Mouse (Mus musculus) lung, postnatal 14 days (tissue): ENCODE measurements around the gene Exosc10.

Experiments
- DNase-seq: peaks from one replicate; pipeline ENCODE4 v3.0.0; 2021

The Exosc10 gene

DNA sequence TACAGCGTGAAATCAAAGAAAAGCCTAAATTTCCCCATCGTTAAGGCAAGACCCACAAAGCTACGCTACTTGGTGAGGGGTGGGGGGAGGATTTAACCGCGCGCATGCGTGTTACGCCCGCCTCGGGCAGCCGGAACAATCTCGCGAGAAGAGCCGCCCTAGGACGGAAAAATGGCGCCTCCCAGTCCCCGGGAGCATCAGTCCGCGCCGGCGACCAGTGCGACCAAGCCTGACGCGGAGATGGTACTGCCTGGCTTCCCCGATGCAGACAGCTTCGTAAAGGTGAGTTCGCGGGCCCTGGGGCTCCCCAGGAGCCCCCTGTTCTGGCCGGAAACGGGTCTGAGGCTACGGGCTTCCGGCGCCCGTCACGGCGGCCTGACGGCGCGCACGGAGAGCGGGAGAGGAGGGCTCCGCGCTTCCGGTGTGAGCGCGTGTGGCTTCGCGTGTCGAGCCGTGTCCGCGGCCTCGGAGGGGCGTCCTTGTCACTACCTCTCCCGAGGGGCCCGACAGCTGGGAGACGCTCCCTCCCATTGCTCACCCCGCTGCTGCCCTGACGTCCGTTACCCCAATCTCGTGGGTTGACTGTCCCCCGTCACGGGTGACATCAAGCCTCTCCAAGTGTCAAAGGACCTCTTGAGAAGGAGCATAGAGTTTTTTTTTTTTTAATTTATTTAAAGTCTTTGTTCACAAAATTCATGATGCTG lies at the start of gene Exosc10:
Gene Exosc10 (plus strand): TSS at position 133 of the 704 bp plus-strand sequence.
- DNase-seq, result peak; percentile 90

DNA sequence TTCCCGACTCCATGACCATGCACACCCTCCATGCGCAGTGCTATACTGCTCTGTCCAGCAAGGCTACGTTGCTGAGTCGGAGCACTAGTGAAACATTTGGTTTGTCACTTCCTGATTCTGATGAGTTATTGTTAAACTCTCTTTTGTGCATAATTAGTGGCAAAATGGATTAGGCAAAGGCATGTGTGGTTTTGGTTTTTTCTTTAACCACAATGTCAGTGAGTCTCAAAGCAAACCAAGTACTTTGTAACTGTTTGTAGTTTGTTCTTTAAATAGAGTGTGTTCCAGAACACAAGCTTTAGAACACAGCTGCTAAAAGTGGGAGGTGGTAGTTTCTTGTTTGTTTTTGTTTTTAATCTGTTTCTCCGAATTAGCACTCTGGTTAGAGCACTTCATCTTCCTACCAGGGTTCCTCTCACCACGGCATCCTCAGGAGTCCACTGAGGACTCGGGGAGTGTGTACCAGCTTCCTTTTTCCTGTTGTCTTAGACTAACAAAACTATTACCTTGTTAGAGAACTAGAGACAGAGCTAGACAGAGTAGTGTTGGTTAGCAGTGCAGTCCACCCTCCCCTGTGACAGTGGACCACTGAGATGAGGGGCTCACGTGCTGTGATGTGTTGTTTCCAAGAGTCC lies 48.7 kb upstream of the Exosc10 start:
- no peak for DNase-seq

DNA sequence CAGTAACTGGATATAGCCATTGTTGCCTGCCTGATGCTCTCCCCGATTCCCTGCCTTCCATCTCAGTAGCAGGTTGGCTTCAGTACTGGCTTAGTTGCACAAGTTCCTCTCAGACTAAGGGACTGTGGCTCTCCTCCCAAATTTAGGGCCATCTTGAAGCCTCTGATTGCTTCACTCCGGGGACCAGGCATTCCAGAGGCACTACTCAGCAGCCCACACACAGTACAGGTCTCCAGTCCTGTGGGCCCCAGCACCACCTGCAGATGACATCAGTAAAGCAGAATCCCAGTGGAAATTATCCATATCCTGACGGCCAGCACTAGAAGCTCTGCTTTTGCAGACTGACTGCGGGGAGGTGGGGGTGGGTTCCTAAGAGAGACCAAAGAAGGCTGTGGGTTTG lies 47.5 kb upstream of the Exosc10 start:
- DNase-seq, result peak; percentile 12

DNA sequence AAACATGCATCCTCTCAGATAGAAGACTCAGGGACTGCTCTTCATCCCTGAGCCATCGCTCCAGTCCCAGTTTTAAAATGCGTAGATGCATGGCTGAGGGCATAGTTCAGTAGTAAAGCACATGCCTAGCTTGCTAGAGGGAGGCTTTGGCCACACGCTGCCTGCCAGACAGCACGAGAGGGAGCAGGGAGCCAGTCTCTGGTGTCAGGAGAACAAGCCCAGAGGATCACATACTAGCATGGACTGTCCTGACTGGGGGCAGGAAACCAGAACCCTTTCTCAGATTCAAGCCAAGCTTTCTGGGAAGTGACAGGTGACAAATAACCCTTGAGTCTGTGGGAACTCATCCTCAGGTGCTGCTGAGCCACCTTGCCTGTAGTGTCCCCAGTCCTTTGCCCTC lies 46.9 kb upstream of the Exosc10 start:
- DNase-seq, result no peak

DNA sequence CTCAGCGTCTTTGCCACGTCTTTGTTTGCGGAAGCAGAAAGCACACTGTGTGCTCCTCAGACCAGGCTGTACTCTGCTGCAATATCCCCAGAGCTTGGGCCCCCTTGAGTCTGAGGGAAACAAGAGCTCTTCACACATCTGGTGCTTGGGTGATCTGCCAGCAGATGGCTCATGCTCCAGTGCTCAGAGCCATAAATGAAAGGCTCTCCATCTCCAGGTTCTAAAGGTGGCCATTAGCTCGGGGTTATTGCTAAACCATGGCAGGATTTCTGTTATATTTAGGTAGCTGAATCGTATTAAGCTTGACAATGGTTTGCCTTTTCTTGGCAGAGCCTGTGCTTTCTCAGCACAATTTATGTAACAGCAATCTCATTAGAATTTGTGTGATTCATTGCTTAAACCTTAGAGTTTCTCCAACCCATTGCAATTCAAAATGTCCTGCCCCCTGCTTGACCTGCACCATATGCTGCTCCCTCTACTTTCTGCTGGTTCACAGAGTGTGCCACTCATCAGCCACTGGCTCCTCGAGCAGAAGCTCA lies 45.1 kb upstream of the Exosc10 start:
- peak; percentile 28 for DNase-seq

DNA sequence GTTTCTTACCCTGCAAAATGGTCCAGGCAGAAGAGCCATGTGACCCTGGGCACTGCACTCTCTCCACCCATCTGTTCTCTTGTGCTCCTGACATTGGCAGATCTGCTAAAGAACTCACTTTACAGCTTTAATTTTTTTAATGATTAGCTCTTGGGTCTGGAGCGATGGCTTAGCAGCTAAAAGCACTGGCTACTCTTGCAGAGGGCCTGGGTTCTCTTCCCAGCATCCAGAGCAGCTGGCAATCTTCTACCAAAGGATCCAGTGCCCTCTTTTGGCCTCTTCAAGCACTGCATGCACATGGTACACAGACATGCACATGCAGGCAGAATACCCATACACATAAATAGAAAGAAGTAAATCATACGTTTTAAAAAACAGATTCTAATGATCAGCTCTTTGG lies 42.9 kb upstream of the Exosc10 start:
- no peak for DNase-seq

DNA sequence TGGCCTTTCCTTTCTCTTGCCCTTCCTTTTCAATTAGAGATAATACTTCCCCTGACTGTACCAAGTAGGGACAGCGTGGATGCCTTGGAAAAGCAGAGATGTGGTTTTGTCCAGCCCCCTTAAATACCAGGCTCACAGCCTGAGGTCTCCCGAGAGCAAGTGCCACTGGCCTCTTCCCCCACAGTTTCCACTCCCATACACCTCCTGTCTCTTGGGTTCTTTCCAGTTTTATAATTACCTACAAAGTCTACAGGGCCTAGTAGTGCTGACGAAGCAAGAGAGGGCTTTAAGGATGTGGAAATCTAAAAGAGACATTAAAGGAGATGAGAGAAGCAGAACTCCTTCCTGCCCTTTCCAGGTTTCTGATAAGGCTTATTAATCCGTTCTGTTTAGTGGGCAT lies 40.4 kb upstream of the Exosc10 start:
- no peak for DNase-seq

DNA sequence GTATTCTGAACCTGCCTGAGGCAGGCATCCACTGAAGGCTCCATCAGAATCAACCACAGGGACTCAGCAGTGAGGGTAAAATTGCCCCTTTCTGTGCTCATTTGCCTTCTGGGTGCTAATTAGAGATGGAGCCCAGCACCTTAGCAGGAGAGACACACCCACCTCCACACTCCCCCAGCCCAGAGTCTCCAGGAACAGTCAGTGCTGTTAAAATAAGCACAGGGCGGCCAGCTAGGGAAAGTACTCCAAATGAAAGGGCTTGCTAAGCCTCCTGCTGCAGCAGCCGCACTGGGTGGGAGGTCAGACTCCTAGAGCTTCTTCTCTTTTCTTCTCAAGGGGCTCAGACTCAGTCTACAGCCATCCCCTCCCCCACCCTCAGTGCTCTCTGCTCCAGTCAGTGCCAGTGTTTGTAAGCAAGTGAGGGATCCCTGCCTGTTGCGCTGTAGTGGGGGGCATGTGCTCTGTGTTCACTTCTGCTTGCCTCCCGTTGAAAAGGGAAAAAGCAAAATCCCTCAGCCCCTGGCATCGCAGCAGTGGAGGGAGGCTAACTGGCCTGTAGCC lies 39.9 kb upstream of the Exosc10 start:
- no peak for DNase-seq

DNA sequence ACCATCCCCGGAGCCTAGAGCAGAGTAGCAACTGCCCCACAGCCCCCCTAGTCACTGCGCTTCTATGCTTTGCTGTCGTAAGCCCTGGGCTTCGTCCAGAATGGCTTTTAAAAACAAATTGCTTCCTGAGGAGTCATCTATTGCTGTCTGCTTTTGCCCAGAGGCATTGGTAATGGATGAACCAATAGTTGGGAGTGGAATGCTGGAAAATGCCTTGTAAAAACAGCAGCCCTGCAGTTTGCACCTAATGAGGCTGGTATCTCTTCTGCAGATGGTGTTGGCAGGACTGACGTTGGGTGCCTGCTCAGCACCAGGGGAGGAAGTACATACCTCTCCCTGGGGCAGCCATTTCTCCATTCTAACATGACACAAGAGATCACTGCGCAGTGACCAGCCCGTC lies 34.7 kb upstream of the Exosc10 start:
- no peak for DNase-seq

DNA sequence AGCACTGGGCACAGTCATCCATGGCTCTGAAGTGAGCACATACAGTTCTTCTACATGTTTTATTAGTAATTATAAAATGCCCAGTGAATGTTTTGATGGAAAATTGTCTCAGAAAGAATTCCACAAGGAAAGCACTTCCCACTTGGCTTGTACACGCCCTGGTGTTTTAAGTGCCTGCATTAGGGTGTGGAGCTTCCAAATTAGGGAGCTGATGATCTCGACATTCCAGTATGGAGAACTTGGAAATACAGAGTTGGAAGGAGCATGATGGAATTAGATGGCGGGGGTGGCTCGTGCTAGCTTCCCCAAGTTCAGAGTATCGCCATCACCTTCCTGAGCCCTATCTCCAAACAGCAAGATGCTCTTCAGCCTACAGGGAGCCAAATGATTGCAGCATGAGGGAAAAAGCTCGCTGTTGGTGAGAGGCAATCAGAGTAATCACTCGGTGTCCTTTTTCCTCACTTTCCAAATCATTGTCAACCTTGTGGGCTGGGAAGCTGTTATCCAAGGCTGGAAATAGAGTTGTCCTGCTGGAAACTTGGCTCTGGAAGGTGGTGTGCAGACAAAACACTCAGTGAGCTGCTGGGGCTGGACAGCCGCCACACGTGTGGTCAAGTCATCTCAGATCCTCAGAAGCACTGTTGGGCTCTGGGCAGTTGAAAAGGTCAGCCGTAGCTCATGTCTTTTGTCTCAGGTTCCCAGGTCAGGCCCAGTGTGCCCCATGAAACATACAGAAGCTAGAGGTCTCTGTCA lies 30.9 kb upstream of the Exosc10 start:
- DNase-seq, result no peak

DNA sequence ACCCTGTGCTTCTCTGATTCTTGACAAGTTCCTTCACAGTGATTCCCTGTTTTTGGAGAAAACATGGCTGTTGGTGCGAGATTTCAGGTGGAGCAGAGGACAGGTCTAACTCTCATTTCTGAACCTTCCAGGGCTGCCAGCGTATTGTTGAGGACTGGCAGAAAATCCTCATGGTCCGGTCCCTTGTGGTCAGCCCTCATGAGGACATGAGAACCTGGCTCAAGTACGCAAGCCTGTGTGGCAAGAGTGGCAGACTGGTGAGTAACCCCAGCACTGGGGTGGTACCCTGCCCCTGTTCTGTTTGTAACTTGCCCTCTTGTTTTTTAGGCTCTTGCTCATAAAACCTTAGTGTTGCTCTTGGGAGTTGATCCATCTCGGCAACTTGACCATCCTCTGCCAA lies 27.9 kb upstream of the Exosc10 start:
- no peak for DNase-seq

DNA sequence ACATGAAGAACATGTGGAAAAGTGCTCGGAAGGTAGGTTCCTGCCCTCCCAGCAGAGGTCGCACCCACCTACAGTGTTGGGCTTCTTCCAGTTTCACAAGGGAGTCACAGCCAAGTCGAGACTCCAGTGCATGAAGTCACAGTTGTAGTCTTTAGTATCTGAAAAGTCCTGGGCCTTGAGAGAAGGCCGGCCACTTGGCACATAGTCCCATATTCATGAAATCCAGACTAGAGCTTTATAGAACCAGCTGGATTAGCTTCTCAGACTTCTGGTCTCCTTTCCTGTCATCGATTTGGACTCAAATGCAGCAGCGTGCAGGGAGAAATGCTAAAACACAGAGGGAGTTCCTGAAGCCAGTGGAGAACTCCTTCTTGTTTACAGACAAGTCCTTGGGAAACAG lies 27.5 kb upstream of the Exosc10 start:
- DNase-seq, result no peak

DNA sequence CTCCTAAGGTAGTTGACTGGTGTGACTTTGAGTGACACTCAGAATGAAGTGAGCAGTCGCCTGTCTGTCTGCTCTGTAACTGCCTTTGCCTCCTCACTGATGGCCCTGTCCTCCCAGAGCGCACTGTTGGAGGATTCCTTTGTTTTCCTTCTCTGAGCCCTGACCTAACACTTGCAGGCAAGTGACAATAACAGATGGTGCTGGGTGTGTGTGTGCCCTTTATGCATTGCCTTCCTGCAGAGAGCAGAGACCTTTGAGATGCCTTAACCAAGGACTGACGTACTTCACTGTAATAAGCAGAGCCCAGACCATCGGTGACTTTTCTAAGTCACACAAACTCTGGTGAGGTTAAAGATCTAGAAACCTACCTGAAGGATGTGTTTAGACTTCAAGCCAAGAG lies 26.9 kb upstream of the Exosc10 start:
- no peak for DNase-seq

DNA sequence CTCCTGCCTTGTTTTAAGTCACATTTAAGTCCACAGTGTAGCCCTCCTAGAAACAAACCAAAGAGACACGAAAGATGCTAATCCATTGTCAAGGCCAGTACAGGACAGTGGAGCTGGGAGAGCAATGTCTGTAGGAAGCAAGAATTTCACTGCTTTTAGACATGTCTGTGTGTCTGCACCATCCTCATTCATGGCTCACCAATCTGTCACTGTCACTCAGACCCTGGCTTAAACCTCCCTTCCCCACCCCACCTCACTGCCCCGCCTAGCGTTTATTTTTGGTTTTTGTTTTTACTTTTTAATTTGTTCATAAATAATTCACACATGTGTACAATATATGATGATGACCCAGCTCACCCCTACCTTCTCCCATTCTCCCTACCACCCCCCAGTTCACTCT lies 25.7 kb upstream of the Exosc10 start:
- DNase-seq, result no peak

DNA sequence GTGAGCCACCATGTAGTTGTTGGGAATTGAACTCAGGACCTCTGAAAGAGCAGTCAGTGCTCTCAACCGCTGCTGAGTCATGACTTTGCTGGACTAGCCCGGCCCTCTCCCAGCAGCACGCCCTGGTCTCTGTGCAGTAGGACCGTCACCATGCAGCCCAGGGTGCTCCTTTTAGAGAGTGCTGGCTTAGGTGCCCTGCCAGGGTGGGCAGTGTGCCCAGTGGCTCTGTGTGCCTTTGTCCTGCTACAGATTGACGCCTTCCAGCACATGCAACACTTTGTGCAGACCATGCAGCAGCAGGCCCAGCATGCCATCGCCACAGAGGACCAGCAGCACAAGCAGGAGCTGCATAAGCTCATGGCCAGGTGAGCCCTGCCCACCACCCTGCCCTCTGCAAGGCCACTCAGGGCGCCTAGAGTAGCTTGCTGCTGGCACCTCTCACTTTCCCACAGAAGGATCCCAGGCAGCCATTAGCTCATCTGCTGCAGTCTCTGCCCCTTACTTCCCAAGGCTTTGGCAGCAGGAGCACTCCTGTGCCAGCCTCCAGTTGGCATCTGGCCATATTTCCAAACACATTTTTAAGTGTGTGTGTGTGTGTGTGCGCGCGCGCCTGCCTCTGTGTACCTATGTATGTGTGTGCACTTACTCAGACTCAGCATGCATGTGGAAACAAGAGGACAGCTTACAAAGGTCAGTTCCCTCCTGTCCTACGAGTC lies 24.5 kb upstream of the Exosc10 start:
- DNase-seq, result no peak

DNA sequence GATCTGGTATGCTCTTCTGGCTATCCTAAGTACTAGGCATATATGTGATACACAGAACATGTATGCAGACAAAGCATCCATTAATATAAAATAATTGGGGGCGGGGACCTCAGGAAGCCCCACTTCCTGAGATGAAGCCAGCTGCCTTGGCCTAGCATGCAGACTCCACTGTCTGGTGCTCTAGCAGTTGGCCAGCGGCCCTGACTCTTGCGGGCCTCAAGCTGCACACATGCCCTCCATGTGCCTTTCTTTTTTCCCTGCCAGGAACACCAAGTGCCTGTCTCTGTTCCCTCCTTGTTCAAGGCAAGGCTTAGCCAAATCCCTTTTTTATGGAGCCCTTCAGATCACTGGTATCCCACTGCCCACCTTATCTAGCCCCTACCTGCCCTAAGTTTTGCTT lies 22.4 kb upstream of the Exosc10 start:
- no peak for DNase-seq

DNA sequence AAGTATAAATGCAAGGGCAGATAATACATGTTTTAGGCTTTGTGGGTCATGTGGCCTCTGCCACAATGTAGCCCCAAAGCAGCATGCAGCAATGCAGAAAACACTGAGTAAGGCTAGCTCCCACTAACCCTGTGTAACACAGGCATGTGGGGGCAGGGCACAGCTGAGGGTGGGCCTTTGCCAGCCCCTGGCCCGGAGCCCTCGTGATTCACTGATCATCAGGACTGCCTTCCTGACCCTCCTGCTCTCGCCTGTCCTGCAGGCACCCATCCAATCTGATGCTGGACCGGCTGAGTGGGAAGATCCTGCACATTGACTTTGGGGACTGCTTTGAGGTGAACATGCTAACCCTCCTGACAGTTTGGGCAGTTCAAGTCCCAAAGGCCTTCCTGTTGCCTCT lies 9.1 kb upstream of the Exosc10 start:
- DNase-seq, result no peak

DNA sequence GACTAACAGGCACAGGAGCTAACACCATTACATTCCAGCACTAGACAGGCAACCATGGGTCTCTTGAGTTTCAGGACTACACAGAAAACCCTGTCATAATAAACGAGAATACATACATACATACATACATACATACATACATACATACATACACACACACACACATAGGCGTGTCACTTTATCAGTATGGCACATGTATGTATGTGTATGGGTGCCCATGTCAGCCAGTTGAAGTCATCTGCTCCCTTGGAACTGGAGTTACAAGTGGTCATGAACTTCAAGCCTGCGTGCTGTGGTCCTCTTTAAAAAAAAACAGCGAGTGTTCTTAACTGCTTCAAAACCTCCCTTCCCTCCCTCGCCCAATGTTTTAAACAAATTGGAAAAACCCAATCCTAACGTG lies 463 bp upstream of the Exosc10 start:
- no peak for DNase-seq

DNA sequence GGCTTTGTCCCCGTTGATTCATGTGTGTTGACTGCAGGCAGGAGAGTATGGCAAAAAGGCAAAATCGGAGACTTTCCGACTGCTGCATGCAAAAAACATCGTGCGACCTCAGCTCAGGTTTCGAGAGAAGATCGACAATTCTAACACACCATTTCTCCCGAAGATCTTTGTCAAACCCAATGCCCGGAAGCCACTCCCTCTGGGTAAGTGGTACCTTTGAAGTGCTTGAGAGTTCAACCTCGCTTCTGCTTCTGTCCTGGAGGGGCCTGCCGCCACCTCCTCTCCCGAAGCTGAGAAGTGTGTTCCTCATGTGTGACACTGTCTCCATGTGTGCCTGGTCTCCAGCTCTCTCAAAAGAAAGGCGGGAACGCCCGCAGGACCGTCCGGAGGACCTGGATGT lies 4.4 kb downstream of the Exosc10 start:
- DNase-seq, result no peak

DNA sequence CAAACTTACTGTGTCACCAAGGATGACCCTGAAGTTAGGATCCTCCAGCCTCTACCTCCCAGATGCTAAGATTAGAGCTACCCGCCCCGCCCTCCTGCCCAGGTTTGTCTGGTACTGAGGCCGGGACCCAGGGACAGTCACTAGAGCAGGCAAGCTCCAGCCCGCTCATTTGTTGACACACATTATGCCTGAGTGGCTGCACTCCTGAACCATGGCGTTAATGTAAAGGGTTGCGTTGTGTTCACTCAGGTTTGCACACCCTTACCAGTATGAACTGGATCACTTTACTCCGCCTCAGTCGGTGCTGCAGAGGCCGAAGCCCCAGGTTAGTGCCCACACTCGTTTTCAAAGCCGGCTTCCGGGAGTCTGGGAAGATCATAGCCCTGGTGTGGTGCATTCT lies 5.4 kb downstream of the Exosc10 start:
- DNase-seq, result no peak

DNA sequence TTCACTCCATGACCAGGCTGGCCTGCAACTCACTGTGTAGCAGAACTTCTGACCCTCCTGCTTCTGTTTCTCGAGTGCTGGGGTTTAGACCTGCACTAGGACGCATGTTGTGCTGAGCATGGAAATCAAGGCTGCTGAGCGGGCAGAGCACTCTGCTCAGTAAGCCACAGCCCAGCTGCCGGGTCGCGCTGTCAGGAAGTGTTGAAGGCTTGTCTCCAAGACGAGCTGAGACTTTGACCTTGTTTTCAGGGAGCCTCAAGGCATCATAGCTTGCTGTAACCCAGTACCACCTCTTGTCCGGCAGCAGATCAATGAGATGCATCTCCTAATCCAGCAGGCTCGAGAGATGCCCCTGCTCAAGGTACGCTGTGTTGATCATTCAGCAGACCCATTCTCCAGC lies 11.9 kb downstream of the Exosc10 start:
- DNase-seq, result no peak

DNA sequence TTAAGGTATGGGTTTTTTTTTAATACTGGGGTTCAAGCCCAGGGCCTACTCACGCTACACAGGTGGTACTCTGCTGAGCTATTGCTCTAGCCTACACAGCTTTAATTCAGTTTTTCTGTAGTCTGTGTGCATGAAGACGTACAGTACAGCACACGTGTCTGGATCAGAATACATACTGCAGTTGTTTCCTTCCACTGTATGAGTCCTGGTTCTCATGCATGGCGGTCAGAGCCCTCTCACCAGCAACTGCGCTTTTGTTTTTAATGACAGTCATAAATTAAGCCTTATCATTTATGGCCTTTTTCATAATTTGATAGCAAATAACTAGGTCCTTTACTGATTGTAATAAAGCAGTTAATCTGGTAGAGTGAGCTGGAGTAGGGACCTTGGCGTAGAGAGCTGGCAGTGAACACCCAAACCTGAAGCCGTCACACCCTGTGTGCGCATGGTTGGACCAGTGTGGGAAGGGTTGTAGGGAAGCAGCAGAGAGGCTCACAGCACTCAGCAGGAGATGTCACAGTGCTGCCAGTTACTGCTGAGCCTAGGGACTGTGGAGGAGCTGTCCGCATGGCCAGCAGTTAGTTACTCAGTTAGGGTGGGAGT lies 12.6 kb downstream of the Exosc10 start:
- no peak for DNase-seq

DNA sequence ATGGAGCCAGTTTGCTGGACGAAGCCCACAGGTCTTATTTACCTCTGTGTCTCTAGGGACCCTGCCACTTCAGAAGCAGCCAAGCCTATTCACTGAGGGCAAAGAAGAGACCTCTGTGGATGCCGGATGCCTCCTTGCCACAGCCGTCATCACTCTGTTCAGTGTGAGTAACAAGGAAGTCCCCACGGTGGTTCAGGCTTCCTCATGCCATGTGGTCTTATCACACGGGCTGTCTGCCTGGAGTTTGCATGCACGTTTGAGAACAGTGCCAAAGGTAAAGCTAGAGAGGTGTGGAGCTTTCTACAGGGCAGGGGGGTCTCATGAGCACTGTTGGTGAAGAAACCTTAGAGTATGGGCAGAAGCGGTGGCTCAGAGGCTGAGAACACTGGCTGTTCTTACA lies 15.0 kb downstream of the Exosc10 start:
- DNase-seq, result no peak
